ENCODE assay signal across 9 mouse cellular contexts in the genomic region with DNA sequence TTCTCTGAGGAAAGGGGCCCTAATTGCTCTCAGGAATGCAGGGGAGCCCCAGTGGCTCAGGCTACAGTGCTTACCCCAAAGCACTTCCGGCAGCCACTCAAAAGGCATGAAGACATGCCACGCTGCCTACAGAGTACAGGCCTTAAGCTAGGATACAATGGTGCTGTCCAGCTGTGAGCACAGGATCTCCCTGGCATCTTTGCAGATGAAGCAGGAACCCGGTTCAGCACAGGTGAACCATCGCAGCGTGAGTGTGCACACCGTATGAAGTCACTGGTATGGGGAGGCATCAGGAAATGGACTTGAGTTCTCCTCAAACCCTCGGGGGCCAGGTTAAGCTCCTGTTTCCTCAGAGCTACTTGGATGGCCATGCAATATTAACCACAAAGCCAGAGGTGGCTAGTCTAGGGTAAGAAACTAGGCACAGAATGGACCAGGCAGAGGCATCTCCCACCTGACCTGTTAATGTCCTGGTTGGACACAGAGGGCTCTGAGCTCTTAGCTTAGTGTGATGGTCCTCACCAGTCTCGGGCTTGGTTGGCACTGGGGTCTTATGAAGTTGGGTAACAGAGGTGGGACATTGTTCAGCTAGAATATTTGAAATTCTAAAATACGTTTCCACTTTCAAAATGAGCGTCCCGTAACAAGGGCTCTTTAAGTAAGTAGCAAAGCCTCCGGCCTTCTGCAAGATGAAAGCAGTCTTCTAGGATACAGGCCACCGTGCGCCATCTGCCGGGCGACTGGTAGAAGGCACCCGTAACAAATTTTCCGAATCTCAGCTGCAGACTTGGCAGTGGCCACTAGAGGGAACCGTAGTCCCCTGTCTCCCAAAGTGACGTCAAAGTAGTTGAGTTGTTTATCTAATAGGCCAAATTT.
DNase-seq lines count a peak whose midpoint lies in the region; ATAC-seq and TF ChIP-seq lines count a peak whose summit lies in the region.
"Had no signal": no experiment of that assay in that cellular context is flagged by ENCODE, and none has a peak within 500 bp of the region (broad histone marks: within the 10 kb centered on the region; RNA-seq: fewer than 3 reads in every experiment).

No protein-coding gene starts in this region.

- peak; percentile 94 for TF ChIP-seq CTCF in liver, postnatal 0 days (IDR thresholded peaks at IDR 0.05; ENCODE audit: low read depth)
- TF ChIP-seq CTCF in testis, adult 2 months (IDR thresholded peaks at IDR 0.05; ENCODE audit: control insufficient read depth, insufficient read depth, insufficient replicate concordance, low read depth, low read length), result peak; percentile 97

- 35% methylated on average over 20 of the region's 20 CpGs for WGBS in forebrain, embryonic 12.5 days
- 33% methylated on average over 20 of the region's 20 CpGs for WGBS in large intestine, adult 2 months
- 32% methylated on average over 20 of the region's 20 CpGs for WGBS in liver, postnatal 0 days (ENCODE audit: insufficient replicate concordance)
- 36% methylated on average over 20 of the region's 20 CpGs for WGBS in neural tube, embryonic 15.5 days

- ATAC-seq in forebrain, embryonic 12.5 days (ENCODE audit: low FRiP score), result peak; percentile 68
- ATAC-seq in liver, postnatal 0 days, result peak; percentile 62
- ATAC-seq in neural tube, embryonic 15.5 days (ENCODE audit: low FRiP score), result peak; percentile 57

- H3K4me2 ChIP-seq in forebrain, embryonic 12.5 days, result no peak overlapping the region
- H3K4me2 ChIP-seq in liver, postnatal 0 days (ENCODE audit: low read depth, low read length), result no peak overlapping the region
- H3K4me2 ChIP-seq in neural tube, embryonic 15.5 days, result peak overlapping the region; percentile 29

- TF ChIP-seq EP300 in liver, postnatal 0 days (IDR thresholded peaks at IDR 0.05; ENCODE audit: low read depth), result no peak

- TF ChIP-seq POLR2A in testis, adult 2 months (IDR thresholded peaks at IDR 0.05; ENCODE audit: control insufficient read depth, low read depth, low read length), result no peak

- no peak overlapping the region for H3K27ac ChIP-seq in forebrain, embryonic 12.5 days
- no peak overlapping the region for H3K27ac ChIP-seq in liver, postnatal 0 days (ENCODE audit: low read depth)
- no peak overlapping the region for H3K27ac ChIP-seq in neural tube, embryonic 15.5 days (replicated peaks)
- no peak overlapping the region for H3K27ac ChIP-seq in testis, adult 2 months (ENCODE audit: control insufficient read depth, insufficient read depth, low read depth, low read length)
- H3K27ac ChIP-seq: macrophage had no signal

- no peaks in the 10 kb centered on the region for H3K27me3 ChIP-seq in forebrain, embryonic 12.5 days
- no peaks in the 10 kb centered on the region for H3K27me3 ChIP-seq in liver, postnatal 0 days (ENCODE audit: insufficient read depth, low read length)
- no peaks in the 10 kb centered on the region for H3K27me3 ChIP-seq in neural tube, embryonic 15.5 days (replicated peaks)
- no peaks in the 10 kb centered on the region for H3K27me3 ChIP-seq in testis, adult 2 months (ENCODE audit: control insufficient read depth, insufficient read depth, low read length)

- DNase-seq in ES-CJ7 (ENCODE audit: low read depth, low spot score), result peak; percentile 81
- peak; percentile 66 for DNase-seq in c-Kit-positive CD71-positive TER-119-positive erythroid progenitor cells, embryonic 14.5 days (ENCODE audit: low spot score)
- DNase-seq in heart, postnatal 25 days (ENCODE audit: low spot score), result peak; percentile 60
- DNase-seq in large intestine, adult 2 months (ENCODE audit: low read depth, low spot score), result peak; percentile 36
- peak; percentile 85 for DNase-seq in liver, postnatal 0 days

- no peak overlapping the region for H3K4me3 ChIP-seq in forebrain, embryonic 12.5 days (replicated peaks)
- no peak overlapping the region for H3K4me3 ChIP-seq in liver, postnatal 0 days (ENCODE audit: low read depth, low read length)
- H3K4me3 ChIP-seq in neural tube, embryonic 15.5 days (replicated peaks), result no peak overlapping the region
- no peak overlapping the region for H3K4me3 ChIP-seq in testis, adult 2 months (ENCODE audit: control insufficient read depth, low read depth, low read length)

- no peaks in the 10 kb centered on the region for H3K4me1 ChIP-seq in forebrain, embryonic 12.5 days
- no peaks in the 10 kb centered on the region for H3K4me1 ChIP-seq in liver, postnatal 0 days (ENCODE audit: insufficient read depth)
- peaks cover 4% of the 10 kb centered on the region; the same call in 1 of the 2 replicates for H3K4me1 ChIP-seq in neural tube, embryonic 15.5 days
- peaks cover 2% of the 10 kb centered on the region; the same call in 1 of the 2 replicates for H3K4me1 ChIP-seq in testis, adult 2 months (ENCODE audit: control insufficient read depth, insufficient read depth, low read length)

- H3K9me3 ChIP-seq in forebrain, embryonic 12.5 days, result no peaks in the 10 kb centered on the region
- no peaks in the 10 kb centered on the region for H3K9me3 ChIP-seq in liver, postnatal 0 days (ENCODE audit: low read length)
- no peaks in the 10 kb centered on the region for H3K9me3 ChIP-seq in neural tube, embryonic 15.5 days (replicated peaks)

- intact Hi-C loops in heart, postnatal 25 days (cut with DNase I), result no loop called here

- H3K36me3 ChIP-seq in forebrain, embryonic 12.5 days (replicated peaks), result no peaks in the 10 kb centered on the region
- no peaks in the 10 kb centered on the region for H3K36me3 ChIP-seq in liver, postnatal 0 days (replicated peaks; ENCODE audit: insufficient read depth, low read length)
- no peaks in the 10 kb centered on the region for H3K36me3 ChIP-seq in neural tube, embryonic 15.5 days
- no peaks in the 10 kb centered on the region for H3K36me3 ChIP-seq in testis, adult 2 months (ENCODE audit: control insufficient read depth, insufficient read depth, low read length)

- no peak overlapping the region for H3K9ac ChIP-seq in forebrain, embryonic 12.5 days
- H3K9ac ChIP-seq in liver, postnatal 0 days (replicated peaks), result no peak overlapping the region
- H3K9ac ChIP-seq in neural tube, embryonic 15.5 days (replicated peaks), result no peak overlapping the region
